12 mouse cellular contexts compared by ENCODE assay signal in the genomic region with DNA sequence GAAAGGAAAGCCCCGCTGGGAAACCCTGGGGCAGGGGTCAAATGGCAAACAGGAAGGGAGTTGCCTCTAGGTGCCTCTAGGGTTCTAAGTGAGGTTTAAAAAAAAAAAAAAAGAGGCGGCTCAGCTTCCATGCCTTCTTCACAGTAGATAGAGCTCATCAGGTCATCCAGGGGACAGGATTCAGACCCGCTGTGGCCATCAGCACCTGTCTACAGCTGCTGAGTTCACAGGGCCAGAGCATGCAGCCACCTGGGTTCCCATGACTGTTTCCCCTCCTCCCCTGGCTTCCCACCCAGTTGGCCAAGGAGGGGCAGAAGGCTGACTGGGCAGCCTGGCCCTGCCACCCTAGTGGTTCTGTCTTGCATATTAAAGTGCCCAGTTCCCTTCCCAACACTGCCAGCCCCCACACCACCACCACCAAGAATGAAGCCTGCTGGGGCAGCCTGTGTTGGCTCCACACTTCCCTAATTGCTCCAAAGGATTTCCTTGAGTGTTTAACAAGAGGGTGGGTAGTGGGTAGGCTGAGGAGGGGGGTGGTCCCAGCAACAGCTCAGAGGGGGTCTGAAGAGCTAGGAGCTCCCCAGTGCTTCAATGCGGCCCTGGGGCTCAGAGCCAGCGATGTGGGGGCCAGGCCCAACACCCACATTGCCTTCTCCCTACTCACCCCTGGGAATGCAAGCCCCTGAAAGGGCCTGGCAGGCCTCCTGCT. TPM values are rescaled to one million over a fixed set of nuclear protein-coding genes. Genes with fewer than 3 reads are reported as not detected.
DNase-seq lines count a peak whose midpoint lies in the region; ATAC-seq and TF ChIP-seq lines count a peak whose summit lies in the region.
"Had no signal": no experiment of that assay in that cellular context is flagged by ENCODE, and none has a peak within 500 bp of the region (broad histone marks: within the 10 kb centered on the region; RNA-seq: fewer than 3 reads in every experiment).

No protein-coding gene starts in this region.

- no peak for TF ChIP-seq POLR2A in cerebellum, adult 2 months (IDR thresholded peaks at IDR 0.05; ENCODE audit: borderline replicate concordance, insufficient read depth, low read length)

- no peak overlapping the region for H3K4me2 ChIP-seq in kidney, postnatal 0 days (ENCODE audit: low read length)
- no peak overlapping the region for H3K4me2 ChIP-seq in forebrain, embryonic 15.5 days (replicated peaks)
- no peak overlapping the region for H3K4me2 ChIP-seq in midbrain, embryonic 14.5 days (ENCODE audit: low read length)
- H3K4me2 ChIP-seq in liver, embryonic 12.5 days, result no peak overlapping the region
- H3K4me2 ChIP-seq: embryonic facial prominence, embryonic 12.5 days; limb, embryonic 13.5 days had no signal

- TF ChIP-seq CTCF in cerebellum, adult 2 months (IDR thresholded peaks at IDR 0.05; ENCODE audit: borderline replicate concordance, insufficient read depth, low read depth, low read length), result no peak
- TF ChIP-seq CTCF in kidney, postnatal 0 days (IDR thresholded peaks at IDR 0.05; ENCODE audit: low read depth), result no peak

- H3K4me3 ChIP-seq in cerebellum, adult 2 months (replicated peaks; ENCODE audit: insufficient read depth, low read depth, low read length), result no peak overlapping the region
- H3K4me3 ChIP-seq in kidney, postnatal 0 days (replicated peaks; ENCODE audit: low read depth, low read length), result no peak overlapping the region
- H3K4me3 ChIP-seq in forebrain, embryonic 15.5 days, result no peak overlapping the region
- no peak overlapping the region for H3K4me3 ChIP-seq in midbrain, embryonic 14.5 days (replicated peaks; ENCODE audit: low read depth, low read length)
- H3K4me3 ChIP-seq in liver, embryonic 12.5 days, result no peak overlapping the region
- H3K4me3 ChIP-seq: embryonic facial prominence, embryonic 12.5 days; limb, embryonic 13.5 days had no signal

- no peak overlapping the region for H3K27ac ChIP-seq in cerebellum, adult 2 months (ENCODE audit: insufficient read depth, low read length)
- no peak overlapping the region for H3K27ac ChIP-seq in kidney, postnatal 0 days
- 0 out of 2 replicates have a peak overlapping the region, but pooled peaks have one; percentile 21 for H3K27ac ChIP-seq in forebrain, embryonic 15.5 days (replicated peaks)
- 0 out of 2 replicates have a peak overlapping the region, but pooled peaks have one; percentile 20 for H3K27ac ChIP-seq in midbrain, embryonic 14.5 days (replicated peaks; ENCODE audit: low read depth, low read length)
- H3K27ac ChIP-seq in liver, embryonic 12.5 days, result no peak overlapping the region
- H3K27ac ChIP-seq: embryonic facial prominence, embryonic 12.5 days; limb, embryonic 13.5 days had no signal

- DNase-seq in cerebellum, adult 2 months, result peak; percentile 12 to 21
- DNase-seq in cerebellum, postnatal 36 days, result no peak
- DNase-seq in kidney, postnatal 0 days (ENCODE audit: low spot score), result no peak
- DNase-seq in kidney, postnatal 14 days, result no peak
- DNase-seq in midbrain, embryonic 14.5 days, result peak; percentile 44
- DNase-seq in thymus, adult 18-20 months, result no peak
- DNase-seq: adrenal gland, adult 2 months; heart, postnatal 4 days had no signal

- no peaks in the 10 kb centered on the region; the same call in 1 of the 2 replicates for H3K4me1 ChIP-seq in cerebellum, adult 2 months (ENCODE audit: control insufficient read depth, insufficient read depth, low read length)
- peaks cover 17% of the 10 kb centered on the region for H3K4me1 ChIP-seq in kidney, postnatal 0 days (replicated peaks; ENCODE audit: insufficient read depth, low read length)
- peaks cover 16% of the 10 kb centered on the region for H3K4me1 ChIP-seq in forebrain, embryonic 15.5 days
- peaks cover 22% of the 10 kb centered on the region for H3K4me1 ChIP-seq in midbrain, embryonic 14.5 days (ENCODE audit: control insufficient read depth, insufficient read depth, low read length)
- peaks cover 15% of the 10 kb centered on the region; the same call in 1 of the 2 replicates for H3K4me1 ChIP-seq in liver, embryonic 12.5 days

- WGBS in cerebellum, adult 2 months, result 59% methylated on average over 5 of the region's 5 CpGs
- 55% methylated on average over 5 of the region's 5 CpGs for WGBS in kidney, postnatal 0 days
- WGBS in forebrain, embryonic 15.5 days, result 58% methylated on average over 5 of the region's 5 CpGs
- WGBS in midbrain, embryonic 14.5 days, result 72% methylated on average over 5 of the region's 5 CpGs
- WGBS in liver, embryonic 12.5 days (ENCODE audit: insufficient replicate concordance), result 50% methylated on average over 5 of the region's 5 CpGs

- H3K9ac ChIP-seq in kidney, postnatal 0 days (ENCODE audit: low read depth, low read length), result 0 out of 2 replicates have a peak overlapping the region, but pooled peaks have one; percentile 4
- no peak overlapping the region for H3K9ac ChIP-seq in forebrain, embryonic 15.5 days (replicated peaks)
- no peak overlapping the region for H3K9ac ChIP-seq in midbrain, embryonic 14.5 days (replicated peaks; ENCODE audit: low read length)
- no peak overlapping the region for H3K9ac ChIP-seq in liver, embryonic 12.5 days
- H3K9ac ChIP-seq: embryonic facial prominence, embryonic 12.5 days; limb, embryonic 13.5 days had no signal

- H3K9me3 ChIP-seq in kidney, postnatal 0 days (replicated peaks; ENCODE audit: low read length), result no peaks in the 10 kb centered on the region
- H3K9me3 ChIP-seq in forebrain, embryonic 15.5 days, result no peaks in the 10 kb centered on the region
- no peaks in the 10 kb centered on the region for H3K9me3 ChIP-seq in midbrain, embryonic 14.5 days (ENCODE audit: control insufficient read depth, low read length)
- no peaks in the 10 kb centered on the region for H3K9me3 ChIP-seq in liver, embryonic 12.5 days (replicated peaks)
- H3K9me3 ChIP-seq: embryonic facial prominence, embryonic 12.5 days; limb, embryonic 13.5 days had no signal

- 0 out of 2 replicates have a peak, but pooled peaks have one; percentile 26 for ATAC-seq in kidney, postnatal 0 days (replicated peaks; ENCODE audit: low FRiP score, low read depth)
- peak; percentile 79 for ATAC-seq in forebrain, embryonic 15.5 days (replicated peaks)
- peak; percentile 67 for ATAC-seq in midbrain, embryonic 14.5 days (ENCODE audit: low FRiP score, low TSS enrichment)
- no peak for ATAC-seq in liver, embryonic 12.5 days

- H3K36me3 ChIP-seq in kidney, postnatal 0 days (ENCODE audit: insufficient read depth, low read length), result no peaks in the 10 kb centered on the region
- H3K36me3 ChIP-seq in forebrain, embryonic 15.5 days, result no peaks in the 10 kb centered on the region
- no peaks in the 10 kb centered on the region for H3K36me3 ChIP-seq in midbrain, embryonic 14.5 days (ENCODE audit: control insufficient read depth, insufficient read depth, low read length)
- H3K36me3 ChIP-seq in liver, embryonic 12.5 days, result no peaks in the 10 kb centered on the region
- H3K36me3 ChIP-seq: embryonic facial prominence, embryonic 12.5 days; limb, embryonic 13.5 days had no signal

- H3K27me3 ChIP-seq in cerebellum, adult 2 months (ENCODE audit: control insufficient read depth, insufficient read depth, low read length), result no peaks in the 10 kb centered on the region
- no peaks in the 10 kb centered on the region for H3K27me3 ChIP-seq in kidney, postnatal 0 days (ENCODE audit: insufficient read depth, low read length)
- H3K27me3 ChIP-seq in forebrain, embryonic 15.5 days, result no peaks in the 10 kb centered on the region
- no peaks in the 10 kb centered on the region for H3K27me3 ChIP-seq in midbrain, embryonic 14.5 days (ENCODE audit: control insufficient read depth, insufficient read depth, low read length)
- H3K27me3 ChIP-seq in liver, embryonic 12.5 days (replicated peaks), result no peaks in the 10 kb centered on the region
- H3K27me3 ChIP-seq: embryonic facial prominence, embryonic 12.5 days; limb, embryonic 13.5 days had no signal

RNA-seq across cellular contexts. Expression of gene Sorcs2, which starts 38.2 kb away (rescaled TPM):
- polyA plus RNA-seq in cerebellum, adult 2 months (2012; rRNA removed), result 8.0 and 8.7 TPM in 2 replicates
- polyA plus RNA-seq in kidney, postnatal 0 days (2015; fragmentation: Nextera tagmentation; extraction: Ambion mirVana), result 5.1 and 5.8 TPM in 2 replicates
- polyA plus RNA-seq in forebrain, embryonic 15.5 days (2015; fragmentation: Nextera tagmentation; extraction: Ambion mirVana), result 7.3 and 7.9 TPM in 2 replicates
- polyA plus RNA-seq in midbrain, embryonic 14.5 days (2014; fragmentation: Nextera tagmentation; extraction: Ambion mirVana), result 14.5 and 15.1 TPM in 2 replicates
- polyA plus RNA-seq in liver, embryonic 12.5 days (2016; fragmentation: Nextera tagmentation; extraction: Ambion mirVana), result 1.2 and 1.6 TPM in 2 replicates

Comparison
In these comparisons a context has a peak if more than half of its experiments do, and no peak if none do; other contexts are left out.
1. DNase-seq: peak in cerebellum, adult 2 months (2 of 2) and midbrain, embryonic 14.5 days (single experiment); none in cerebellum, postnatal 36 days (0 of 2), kidney, postnatal 0 days (single experiment), kidney, postnatal 14 days (single experiment) and thymus, adult 18-20 months (0 of 2).
2. H3K27ac ChIP-seq: peak in forebrain, embryonic 15.5 days (single experiment) and midbrain, embryonic 14.5 days (single experiment); none in cerebellum, adult 2 months (single experiment), kidney, postnatal 0 days (single experiment) and liver, embryonic 12.5 days (single experiment).